Mouse (Mus musculus) MEL (cell line): Measurements from ENCODE around the gene Actl11.

Source experiments
- CHD2 ChIP-seq: IDR thresholded peaks from 2 replicates; pipeline ENCODE4 v1.6.1; 2011; ENCODE audit warnings: low read length, improper control_type of control experiment
- GABPA ChIP-seq: IDR thresholded peaks from 2 replicates; pipeline ENCODE4 v1.6.1; 2012; ENCODE audit warnings: low read depth, mild to moderate bottlenecking, inconsistent platforms, low read length, improper control_type of control experiment, moderate library complexity
- GATA1 ChIP-seq: IDR thresholded peaks from 2 replicates; pipeline ENCODE4 v1.6.1; 2011; ENCODE audit warnings: low read depth, low read length, improper control_type of control experiment
- POLR2A ChIP-seq, 2 experiments: IDR thresholded peaks; 2 replicates each; pipeline ENCODE4 v1.6.1; 2011 to 2012; ENCODE audit warnings: low read length in 2 of 2, mild to moderate bottlenecking in 2 of 2, control low read depth in 1 of 2, improper control_type of control experiment in 1 of 2, low read depth in 1 of 2, moderate library complexity in 1 of 2; ENCODE audit not compliant: control insufficient read depth in 1 of 2, insufficient read depth in 1 of 2, poor library complexity in 1 of 2
- RAD21 ChIP-seq: IDR thresholded peaks from 2 replicates; pipeline ENCODE4 v1.6.1; 2011; ENCODE audit warnings: mild to moderate bottlenecking, low read depth, low read length, improper control_type of control experiment
- TAL1 ChIP-seq: IDR thresholded peaks from 2 replicates; pipeline ENCODE4 v1.6.1; 2012; ENCODE audit warnings: mild to moderate bottlenecking, inconsistent platforms, low read length, moderate library complexity, mixed read lengths
- UBTF ChIP-seq: IDR thresholded peaks from 2 replicates; pipeline ENCODE4 v1.6.1; 2012; ENCODE audit warnings: low read depth, mild to moderate bottlenecking, inconsistent platforms, low read length, improper control_type of control experiment, moderate library complexity, borderline replicate concordance; ENCODE audit not compliant: insufficient read depth

- TF ChIP-seq GABPA (no peak), TAL1 (no peak), UBTF (no peak), POLR2A (IDR thresholded peaks at IDR 0.05; ENCODE audit: control insufficient read depth in 1 of 2, insufficient read depth in 1 of 2, low read depth in 1 of 2, low read length in 2 of 2, poor library complexity in 1 of 2) (no peak), GATA1 (no peak), RAD21 (no peak), CHD2 (no peak)
Observed at GRCm38 (mm10) chr9:107957141-107957540, 28.9 kb downstream of the Actl11 start.
